Mouse (Mus musculus): Measurements from ENCODE around the gene Alpl. TPM values are rescaled to one million over a fixed set of nuclear protein-coding genes. Genes with fewer than 3 reads are reported as not detected.

The Alpl gene
- polyA plus RNA-seq, 1 experiment from 2014 or later = 16.1 TPM

GRCm38 (mm10) chr4:137830380-137830779 is 34.2 kb upstream of the Alpl start:
- no peak for DNase-seq (ENCODE audit: low spot score)
- 13% methylated on average over 6 of the region's 6 CpGs for WGBS
- Histone ChIP-seq H3K9me3 (ENCODE audit: control insufficient read depth, low read length) (no peaks in the 10 kb centered on the region), H3K27ac (ENCODE audit: low read depth, low read length) (no peak overlapping the region), H3K36me3 (ENCODE audit: control insufficient read depth, insufficient read depth, low read length) (no peaks in the 10 kb centered on the region), H3K4me1 (replicated peaks; ENCODE audit: control insufficient read depth, insufficient read depth, low read length) (no peaks in the 10 kb centered on the region), H3K9ac (ENCODE audit: low read length) (no peak overlapping the region), H3K4me3 (ENCODE audit: low read depth, low read length) (no peak overlapping the region), H3K27me3 (ENCODE audit: control insufficient read depth, insufficient read depth, low read length) (no peaks in the 10 kb centered on the region), H3K4me2 (ENCODE audit: low read depth, low read length, severe bottlenecking) (no peak overlapping the region)
- no peak for ATAC-seq (replicated peaks; ENCODE audit: low FRiP score)

- Histone ChIP-seq H3K27me3 (ENCODE audit: control insufficient read depth, insufficient read depth, low read length) (no peaks in the 10 kb centered on the region), H3K36me3 (ENCODE audit: control insufficient read depth, insufficient read depth, low read length) (no peaks in the 10 kb centered on the region), H3K27ac (ENCODE audit: low read depth, low read length) (no peak overlapping the region), H3K9me3 (ENCODE audit: control insufficient read depth, low read length) (no peaks in the 10 kb centered on the region), H3K9ac (ENCODE audit: low read length) (no peak overlapping the region), H3K4me1 (replicated peaks; ENCODE audit: control insufficient read depth, insufficient read depth, low read length) (no peaks in the 10 kb centered on the region), H3K4me2 (ENCODE audit: low read depth, low read length, severe bottlenecking) (no peak overlapping the region), H3K4me3 (ENCODE audit: low read depth, low read length) (no peak overlapping the region)
- DNase-seq (ENCODE audit: low spot score) = no peak
- ATAC-seq (replicated peaks; ENCODE audit: low FRiP score) = no peak
- WGBS = 91% methylated on average over 2 of the region's 2 CpGs
Measured at GRCm38 (mm10) chr4:137824881-137825280, 28.7 kb upstream of the Alpl start.

GRCm38 (mm10) chr4:137823542-137823941 is 27.4 kb upstream of the Alpl start:
- WGBS = 87% methylated on average over 3 of the region's 3 CpGs
- Histone ChIP-seq H3K27me3 (ENCODE audit: control insufficient read depth, insufficient read depth, low read length) (no peaks in the 10 kb centered on the region), H3K4me1 (replicated peaks; ENCODE audit: control insufficient read depth, insufficient read depth, low read length) (no peaks in the 10 kb centered on the region), H3K36me3 (ENCODE audit: control insufficient read depth, insufficient read depth, low read length) (no peaks in the 10 kb centered on the region), H3K4me3 (ENCODE audit: low read depth, low read length) (no peak overlapping the region), H3K9me3 (ENCODE audit: control insufficient read depth, low read length) (no peaks in the 10 kb centered on the region), H3K9ac (ENCODE audit: low read length) (no peak overlapping the region), H3K27ac (ENCODE audit: low read depth, low read length) (no peak overlapping the region), H3K4me2 (ENCODE audit: low read depth, low read length, severe bottlenecking) (no peak overlapping the region)
- ATAC-seq (replicated peaks; ENCODE audit: low FRiP score) (no peak), DNase-seq (ENCODE audit: low spot score) (no peak)

- Histone ChIP-seq H3K27me3 (ENCODE audit: control insufficient read depth, insufficient read depth, low read length) (no peaks in the 10 kb centered on the region), H3K4me2 (ENCODE audit: low read depth, low read length, severe bottlenecking) (no peak overlapping the region), H3K4me3 (ENCODE audit: low read depth, low read length) (no peak overlapping the region), H3K9ac (ENCODE audit: low read length) (no peak overlapping the region), H3K36me3 (ENCODE audit: control insufficient read depth, insufficient read depth, low read length) (no peaks in the 10 kb centered on the region), H3K4me1 (replicated peaks; ENCODE audit: control insufficient read depth, insufficient read depth, low read length) (no peaks in the 10 kb centered on the region), H3K9me3 (ENCODE audit: control insufficient read depth, low read length) (no peaks in the 10 kb centered on the region), H3K27ac (ENCODE audit: low read depth, low read length) (no peak overlapping the region)
- WGBS = 97% methylated on average over 5 of the region's 5 CpGs
- DNase-seq (ENCODE audit: low spot score) (no peak), ATAC-seq (replicated peaks; ENCODE audit: low FRiP score) (no peak)
Measured at GRCm38 (mm10) chr4:137822537-137822936, 26.4 kb upstream of the Alpl start.

- no peak for ATAC-seq (replicated peaks; ENCODE audit: low FRiP score)
- H3K9me3 ChIP-seq (ENCODE audit: control insufficient read depth, low read length) = no peaks in the 10 kb centered on the region
- DNase-seq (ENCODE audit: low spot score) = no peak
- no peak overlapping the region for H3K9ac ChIP-seq (ENCODE audit: low read length)
- no peak overlapping the region for H3K4me2 ChIP-seq (ENCODE audit: low read depth, low read length, severe bottlenecking)
- 57% methylated on average over 3 of the region's 3 CpGs for WGBS
- H3K27ac ChIP-seq (ENCODE audit: low read depth, low read length) = no peak overlapping the region
- H3K4me3 ChIP-seq (ENCODE audit: low read depth, low read length) = no peak overlapping the region
- no peaks in the 10 kb centered on the region for H3K36me3 ChIP-seq (ENCODE audit: control insufficient read depth, insufficient read depth, low read length)
- H3K4me1 ChIP-seq (replicated peaks; ENCODE audit: control insufficient read depth, insufficient read depth, low read length) = no peaks in the 10 kb centered on the region
- no peaks in the 10 kb centered on the region for H3K27me3 ChIP-seq (ENCODE audit: control insufficient read depth, insufficient read depth, low read length)
Measured at GRCm38 (mm10) chr4:137820721-137821120, 24.5 kb upstream of the Alpl start.

- Histone ChIP-seq H3K36me3 (ENCODE audit: control insufficient read depth, insufficient read depth, low read length) (no peaks in the 10 kb centered on the region), H3K9ac (ENCODE audit: low read length) (no peak overlapping the region), H3K4me2 (ENCODE audit: low read depth, low read length, severe bottlenecking) (no peak overlapping the region), H3K27ac (ENCODE audit: low read depth, low read length) (no peak overlapping the region), H3K4me3 (ENCODE audit: low read depth, low read length) (no peak overlapping the region), H3K27me3 (ENCODE audit: control insufficient read depth, insufficient read depth, low read length) (no peaks in the 10 kb centered on the region), H3K9me3 (ENCODE audit: control insufficient read depth, low read length) (no peaks in the 10 kb centered on the region), H3K4me1 (replicated peaks; ENCODE audit: control insufficient read depth, insufficient read depth, low read length) (no peaks in the 10 kb centered on the region)
- 72% methylated on average over 2 of the region's 2 CpGs for WGBS
- DNase-seq (ENCODE audit: low spot score) = peak; percentile 65
- ATAC-seq (replicated peaks; ENCODE audit: low FRiP score) = no peak
Measured at GRCm38 (mm10) chr4:137819487-137819886, 23.3 kb upstream of the Alpl start.

GRCm38 (mm10) chr4:137818341-137818740 is 22.2 kb upstream of the Alpl start:
- DNase-seq (ENCODE audit: low spot score) (no peak), ATAC-seq (replicated peaks; ENCODE audit: low FRiP score) (no peak)
- Histone ChIP-seq H3K27me3 (ENCODE audit: control insufficient read depth, insufficient read depth, low read length) (no peaks in the 10 kb centered on the region), H3K4me3 (ENCODE audit: low read depth, low read length) (no peak overlapping the region), H3K4me2 (ENCODE audit: low read depth, low read length, severe bottlenecking) (no peak overlapping the region), H3K27ac (ENCODE audit: low read depth, low read length) (no peak overlapping the region), H3K36me3 (ENCODE audit: control insufficient read depth, insufficient read depth, low read length) (no peaks in the 10 kb centered on the region), H3K4me1 (replicated peaks; ENCODE audit: control insufficient read depth, insufficient read depth, low read length) (no peaks in the 10 kb centered on the region), H3K9me3 (ENCODE audit: control insufficient read depth, low read length) (no peaks in the 10 kb centered on the region), H3K9ac (ENCODE audit: low read length) (no peak overlapping the region)
- 94% methylated on average over 3 of the region's 3 CpGs for WGBS

GRCm38 (mm10) chr4:137816216-137816615 is 20.0 kb upstream of the Alpl start:
- Histone ChIP-seq H3K4me2 (ENCODE audit: low read depth, low read length, severe bottlenecking) (no peak overlapping the region), H3K36me3 (ENCODE audit: control insufficient read depth, insufficient read depth, low read length) (no peaks in the 10 kb centered on the region), H3K27ac (ENCODE audit: low read depth, low read length) (no peak overlapping the region), H3K9ac (ENCODE audit: low read length) (no peak overlapping the region), H3K27me3 (ENCODE audit: control insufficient read depth, insufficient read depth, low read length) (no peaks in the 10 kb centered on the region; the same call in 1 of the 2 replicates), H3K4me1 (replicated peaks; ENCODE audit: control insufficient read depth, insufficient read depth, low read length) (no peaks in the 10 kb centered on the region), H3K4me3 (ENCODE audit: low read depth, low read length) (no peak overlapping the region), H3K9me3 (ENCODE audit: control insufficient read depth, low read length) (no peaks in the 10 kb centered on the region)
- 84% methylated on average over 7 of the region's 7 CpGs for WGBS
- DNase-seq (ENCODE audit: low spot score) (no peak), ATAC-seq (replicated peaks; ENCODE audit: low FRiP score) (no peak)

GRCm38 (mm10) chr4:137815473-137815872 is 19.3 kb upstream of the Alpl start:
- WGBS = 74% methylated on average over 3 of the region's 3 CpGs

More at GRCm38 (mm10) chr4:137815473-137815872, 19.3 kb upstream of the Alpl start:
- ATAC-seq (replicated peaks; ENCODE audit: low FRiP score) = no peak
- Histone ChIP-seq H3K9me3 (ENCODE audit: control insufficient read depth, low read length) (no peaks in the 10 kb centered on the region), H3K27ac (ENCODE audit: low read depth, low read length) (no peak overlapping the region), H3K4me3 (ENCODE audit: low read depth, low read length) (no peak overlapping the region), H3K9ac (ENCODE audit: low read length) (no peak overlapping the region), H3K36me3 (ENCODE audit: control insufficient read depth, insufficient read depth, low read length) (no peaks in the 10 kb centered on the region), H3K4me1 (replicated peaks; ENCODE audit: control insufficient read depth, insufficient read depth, low read length) (no peaks in the 10 kb centered on the region), H3K27me3 (ENCODE audit: control insufficient read depth, insufficient read depth, low read length) (no peaks in the 10 kb centered on the region; the same call in 1 of the 2 replicates), H3K4me2 (ENCODE audit: low read depth, low read length, severe bottlenecking) (no peak overlapping the region)
- DNase-seq (ENCODE audit: low spot score) = no peak

Data from forebrain, embryonic 11.5 days (tissue).